Mouse (Mus musculus): ENCODE results near the gene Gm21118. TPM values are rescaled to one million over a fixed set of nuclear protein-coding genes. Genes with fewer than 3 reads are reported as not detected.
"Not testable (repeated sequence)": the region's sequence is repeated elsewhere in the genome, so short reads cannot be mapped to it uniquely, and the experiment has no call there.

The Gm21118 gene
- not detected in 2 replicates for polyA plus RNA-seq (2015; fragmentation: Nextera tagmentation; extraction: Ambion mirVana)

GRCm38 (mm10) chrY:70273542-70273941 lies at the start of gene Gm21118:
Gene Gm21118 (minus strand): TSS chrY:70273642.
- not testable (repeated sequence) for H3K27ac ChIP-seq; H3K4me3 ChIP-seq; ATAC-seq (replicated peaks); H3K9ac ChIP-seq; H3K9me3 ChIP-seq; H3K36me3 ChIP-seq (replicated peaks); H3K4me1 ChIP-seq; H3K27me3 ChIP-seq (replicated peaks); H3K4me2 ChIP-seq
- WGBS = no CpG with 5 or more reads among the region's 4 CpGs

GRCm38 (mm10) chrY:70303187-70303586 lies 29.7 kb upstream of the Gm21118 start, which contains the start of the genes Gm29423 and Gm29644:
Gene Gm29423 (minus strand): TSS chrY:70303287.
Gene Gm29644 (minus strand): TSS chrY:70303343.
- not testable (repeated sequence) for H3K27me3 ChIP-seq (replicated peaks); H3K4me1 ChIP-seq; H3K27ac ChIP-seq; H3K36me3 ChIP-seq (replicated peaks); H3K9me3 ChIP-seq; ATAC-seq (replicated peaks); H3K9ac ChIP-seq; H3K4me2 ChIP-seq; H3K4me3 ChIP-seq
- WGBS = no CpG with 5 or more reads among the region's 2 CpGs

Other genes with a start within 250 kb of the Gm21118 start
- gene Gm29423, start 29.6 kb upstream of the Gm21118 start, polyA plus RNA-seq (2015; fragmentation: Nextera tagmentation; extraction: Ambion mirVana) = not detected in 2 replicates
- not detected in 2 replicates for gene Gm29644, start 29.7 kb upstream of the Gm21118 start, polyA plus RNA-seq (2015; fragmentation: Nextera tagmentation; extraction: Ambion mirVana)
- not detected in 2 replicates for gene Gm20888, start 168.2 kb upstream of the Gm21118 start, polyA plus RNA-seq (2015; fragmentation: Nextera tagmentation; extraction: Ambion mirVana)